Mouse (Mus musculus) liver, postnatal 0 days (tissue): Measurements from ENCODE around the gene Astn1.

Experiments used
- CTCF ChIP-seq: sonication (generic); IDR thresholded peaks from 2 replicates; pipeline ENCODE4 v1.5.1; 2016; ENCODE audit warnings: antibody characterized with exemption, low read depth
- EP300 ChIP-seq: IDR thresholded peaks from 2 replicates; pipeline ENCODE4 v1.6.1; 2016; ENCODE audit warnings: antibody characterized with exemption, low read depth, mild to moderate bottlenecking

DNA sequence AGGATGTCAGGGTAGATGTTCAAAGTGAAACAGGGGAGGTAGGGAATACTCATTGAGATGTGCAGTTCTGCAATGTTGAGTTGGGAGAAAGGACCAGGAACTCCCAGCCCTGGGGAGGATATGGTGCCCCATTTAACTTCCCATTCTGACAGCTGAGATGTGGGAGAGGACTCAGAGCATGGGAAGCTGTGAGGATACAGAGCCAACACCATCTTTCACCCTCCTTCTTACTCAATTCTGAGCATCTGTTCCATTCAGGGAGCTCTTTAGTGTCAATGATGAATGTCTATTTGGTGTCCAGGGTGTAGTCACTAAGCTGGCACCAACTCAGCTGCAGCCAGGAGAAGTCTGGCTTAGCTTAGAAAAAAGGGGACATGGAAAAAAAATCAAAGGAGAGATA lies 219.7 kb downstream of the Astn1 start:
- TF ChIP-seq EP300 (no peak), CTCF (no peak)
